ENCODE assay signal across 17 mouse cellular contexts in genomic region chr13:15979551-15979950, GRCm38 (mm10). TPM values are rescaled to one million over a fixed set of nuclear protein-coding genes. Genes with fewer than 3 reads are reported as not detected.
A peak's percentile ranks its signal among the peaks of the same experiment; 100 is the strongest.
DNase-seq lines count a peak whose midpoint lies in the region.
"Had no signal": no experiment of that assay in that cellular context is flagged by ENCODE, and none has a peak within 500 bp of the region (broad histone marks: within the 10 kb centered on the region; RNA-seq: fewer than 3 reads in every experiment).

No protein-coding gene starts in this region.

- DNase-seq in left cerebral cortex, adult 18-20 months (ENCODE audit: low spot score in 2 of 2), result peak; percentile 23 to 30
- DNase-seq in left cerebral cortex, postnatal 10 days (ENCODE audit: extremely low spot score in 1 of 2, low spot score in 2 of 2), result no peak
- peak; percentile 69 to 77 for DNase-seq in frontal cortex, adult 2 months (ENCODE audit: extremely low spot score in 1 of 2, low spot score in 1 of 2)
- DNase-seq in left cerebral cortex, postnatal 36 days (ENCODE audit: low spot score in 2 of 2), result peak; percentile 15 to 30
- no peak for DNase-seq in ovary, postnatal 10 days (ENCODE audit: low spot score)
- DNase-seq in cerebellum, postnatal 4 days (ENCODE audit: low spot score in 2 of 2), result no peak
- no peak for DNase-seq in lung, postnatal 14 days
- DNase-seq: adrenal gland, postnatal 25 days; cerebellum, adult 2 months; cerebellum, postnatal 14 days; gastrocnemius, postnatal 10 days; heart, postnatal 4 days; kidney, adult 9 months; kidney, postnatal 10 days; lung, embryonic 14.5 days; thymus, postnatal 4 days had no signal

- intact Hi-C loops in left cerebral cortex, postnatal 10 days (cut with DNase I), result no loop called here
- intact Hi-C loops in left cerebral cortex, postnatal 36 days (cut with DNase I), result no loop called here

RNA-seq across cellular contexts. Expression of gene Inhba, which starts 32.1 kb away (rescaled TPM):
- total RNA-seq in left cerebral cortex, adult 18-20 months (2021), result 10 to 100 TPM; 15.2 to 28.4 TPM
- total RNA-seq in left cerebral cortex, postnatal 10 days (2021), result 10 to 100 TPM in 1 of 2 experiments, 1 to 10 TPM in 1; 8.9 to 10.8 TPM
- 9.0 TPM in 2 replicates for polyA plus RNA-seq in frontal cortex, adult 2 months (2012; rRNA removed)
- total RNA-seq in left cerebral cortex, postnatal 36 days (2021), result 10 to 100 TPM; 12.5 to 23.1 TPM
- polyA plus RNA-seq: CD4-positive, CD25-positive, alpha-beta regulatory T cell, adult 4 months had no signal

Comparison
In these comparisons a context has a peak if more than half of its experiments do, and no peak if none do; other contexts are left out.
1. DNase-seq: peak in left cerebral cortex, adult 18-20 months (2 of 2), frontal cortex, adult 2 months (2 of 2) and left cerebral cortex, postnatal 36 days (2 of 2); none in left cerebral cortex, postnatal 10 days (0 of 2), ovary, postnatal 10 days (single experiment), cerebellum, postnatal 4 days (0 of 2) and lung, postnatal 14 days (single experiment).